Mouse (Mus musculus): ENCODE measurements around the gene Mef2d. TPM values are rescaled to one million over a fixed set of nuclear protein-coding genes. Genes with fewer than 3 reads are reported as not detected.
A peak's percentile ranks its signal among the peaks of the same experiment; 100 is the strongest.

The Mef2d gene
- polyA plus RNA-seq (2016; fragmentation: Nextera tagmentation; extraction: Ambion mirVana): 9.4 and 11.1 TPM in 2 replicates

- peaks cover 97% of the 10 kb centered on the region for H3K4me1 ChIP-seq
- no peaks in the 10 kb centered on the region for H3K9me3 ChIP-seq
- H3K27ac ChIP-seq: peak within 1 kb of the TSS; percentile 93
- WGBS: under 1% methylated on average over 52 of the region's 52 CpGs
- peak; percentile 93 for DNase-seq (ENCODE audit: extremely low spot score, low spot score)
- H3K4me3 ChIP-seq: peak within 1 kb of the TSS; percentile 92
- H3K36me3 ChIP-seq (replicated peaks): peaks cover 4% of the 10 kb centered on the region; the same call in 1 of the 2 replicates
- peaks cover 30% of the 10 kb centered on the region for H3K27me3 ChIP-seq (ENCODE audit: poor library complexity, severe bottlenecking)
These were observed at the start of gene Mef2d for GRCm38 (mm10) chr3:88141787-88142523. Gene Mef2d (plus strand): TSS chr3:88142372.

- DNase-seq (ENCODE audit: extremely low spot score, low spot score): no peak
- 87% methylated on average over 5 of the region's 5 CpGs for WGBS
- no peak overlapping the region for H3K27ac ChIP-seq
- H3K4me1 ChIP-seq: no peaks in the 10 kb centered on the region
- no peaks in the 10 kb centered on the region for H3K27me3 ChIP-seq (ENCODE audit: poor library complexity, severe bottlenecking)
- no peaks in the 10 kb centered on the region for H3K9me3 ChIP-seq
- H3K36me3 ChIP-seq (replicated peaks): peaks cover 100% of the 10 kb centered on the region
- H3K4me3 ChIP-seq: no peak overlapping the region
These were observed 48.0 kb upstream of the Mef2d start for GRCm38 (mm10) chr3:88094126-88094525.

DNA sequence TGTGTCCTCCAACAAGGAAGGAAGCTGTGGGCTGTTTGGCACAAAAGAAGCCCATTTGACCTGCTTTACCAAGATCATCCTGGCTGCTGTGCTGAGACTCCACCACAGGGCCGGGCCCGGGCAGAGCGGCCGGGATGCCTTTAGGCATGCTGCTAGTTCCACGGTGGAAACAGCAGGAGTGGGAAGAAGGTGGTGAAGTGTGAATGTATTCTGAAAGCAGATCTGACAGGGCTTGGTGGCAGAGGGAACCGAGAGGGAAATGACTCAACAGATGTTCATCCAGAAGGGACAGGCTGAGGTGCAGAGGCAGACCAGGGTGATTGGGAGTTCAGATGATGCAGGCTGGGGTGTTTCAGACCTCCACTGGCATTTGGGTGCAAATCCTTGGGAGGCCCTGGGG is 44.5 kb upstream of the Mef2d start:
- Histone ChIP-seq H3K36me3 (replicated peaks) (peaks cover 96% of the 10 kb centered on the region), H3K4me3 (no peak overlapping the region), H3K9me3 (no peaks in the 10 kb centered on the region), H3K27ac (0 out of 2 replicates have a peak overlapping the region, but pooled peaks have one; percentile 12), H3K27me3 (ENCODE audit: poor library complexity, severe bottlenecking) (no peaks in the 10 kb centered on the region), H3K4me1 (no peaks in the 10 kb centered on the region)
- 92% methylated on average over 6 of the region's 6 CpGs for WGBS
- no peak for DNase-seq (ENCODE audit: extremely low spot score, low spot score)

DNA sequence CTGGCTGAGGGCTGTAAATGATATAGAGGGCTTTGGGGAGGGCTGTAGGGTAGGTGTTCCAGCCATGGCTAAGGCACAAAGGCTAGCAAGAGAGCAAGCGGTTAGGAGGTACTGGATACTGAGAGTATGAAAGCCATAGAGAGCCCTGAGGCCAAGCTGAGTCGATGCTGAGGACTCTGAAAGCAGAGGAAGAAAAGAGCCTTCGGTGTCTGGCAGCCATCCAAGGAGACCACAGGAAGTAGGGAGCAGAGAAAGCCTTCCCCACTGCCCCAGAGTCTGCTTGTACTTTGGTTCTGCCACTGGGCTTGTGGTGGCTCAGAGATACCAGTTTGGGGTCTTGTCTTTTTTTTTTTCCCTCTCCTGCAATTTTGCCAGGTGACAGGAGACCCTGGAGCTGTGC is 41.9 kb upstream of the Mef2d start:
- Histone ChIP-seq H3K36me3 (replicated peaks) (peaks cover 96% of the 10 kb centered on the region), H3K4me3 (no peak overlapping the region), H3K4me1 (no peaks in the 10 kb centered on the region), H3K27me3 (ENCODE audit: poor library complexity, severe bottlenecking) (no peaks in the 10 kb centered on the region), H3K27ac (no peak overlapping the region), H3K9me3 (no peaks in the 10 kb centered on the region)
- WGBS: 89% methylated on average over 3 of the region's 3 CpGs
- DNase-seq (ENCODE audit: extremely low spot score, low spot score): no peak

- DNase-seq (ENCODE audit: extremely low spot score, low spot score): no peak
- Histone ChIP-seq H3K9me3 (no peaks in the 10 kb centered on the region), H3K27ac (no peak overlapping the region), H3K4me3 (no peak overlapping the region), H3K27me3 (ENCODE audit: poor library complexity, severe bottlenecking) (no peaks in the 10 kb centered on the region), H3K4me1 (no peaks in the 10 kb centered on the region), H3K36me3 (replicated peaks) (peaks cover 96% of the 10 kb centered on the region)
- 92% methylated on average over 7 of the region's 7 CpGs for WGBS
These were observed 40.4 kb upstream of the Mef2d start for GRCm38 (mm10) chr3:88101736-88102135.

GRCm38 (mm10) chr3:88102196-88102595 is 40.0 kb upstream of the Mef2d start:
- DNase-seq (ENCODE audit: extremely low spot score, low spot score): no peak
- no peak overlapping the region for H3K4me3 ChIP-seq
- no peaks in the 10 kb centered on the region for H3K27me3 ChIP-seq (ENCODE audit: poor library complexity, severe bottlenecking)
- H3K9me3 ChIP-seq: no peaks in the 10 kb centered on the region
- peak overlapping the region; percentile 30; the same call in 1 of the 2 replicates for H3K27ac ChIP-seq
- 92% methylated on average over 6 of the region's 6 CpGs for WGBS
- peaks cover 96% of the 10 kb centered on the region for H3K36me3 ChIP-seq (replicated peaks)
- H3K4me1 ChIP-seq: no peaks in the 10 kb centered on the region

- no peak overlapping the region for H3K4me3 ChIP-seq
- WGBS: 90% methylated on average over 6 of the region's 6 CpGs
- no peaks in the 10 kb centered on the region for H3K9me3 ChIP-seq
- H3K4me1 ChIP-seq: no peaks in the 10 kb centered on the region
- peak overlapping the region; percentile 30; the same call in 1 of the 2 replicates for H3K27ac ChIP-seq
- H3K36me3 ChIP-seq (replicated peaks): peaks cover 96% of the 10 kb centered on the region
- H3K27me3 ChIP-seq (ENCODE audit: poor library complexity, severe bottlenecking): no peaks in the 10 kb centered on the region
- no peak for DNase-seq (ENCODE audit: extremely low spot score, low spot score)
These were observed 39.6 kb upstream of the Mef2d start for GRCm38 (mm10) chr3:88102611-88103010.

- WGBS: 81% methylated on average over 4 of the region's 4 CpGs
- Histone ChIP-seq H3K4me1 (no peaks in the 10 kb centered on the region), H3K36me3 (replicated peaks) (peaks cover 100% of the 10 kb centered on the region), H3K27me3 (ENCODE audit: poor library complexity, severe bottlenecking) (no peaks in the 10 kb centered on the region), H3K9me3 (no peaks in the 10 kb centered on the region), H3K4me3 (no peak overlapping the region), H3K27ac (no peak overlapping the region)
- no peak for DNase-seq (ENCODE audit: extremely low spot score, low spot score)
These were observed 36.0 kb upstream of the Mef2d start for GRCm38 (mm10) chr3:88106126-88106525.

DNA sequence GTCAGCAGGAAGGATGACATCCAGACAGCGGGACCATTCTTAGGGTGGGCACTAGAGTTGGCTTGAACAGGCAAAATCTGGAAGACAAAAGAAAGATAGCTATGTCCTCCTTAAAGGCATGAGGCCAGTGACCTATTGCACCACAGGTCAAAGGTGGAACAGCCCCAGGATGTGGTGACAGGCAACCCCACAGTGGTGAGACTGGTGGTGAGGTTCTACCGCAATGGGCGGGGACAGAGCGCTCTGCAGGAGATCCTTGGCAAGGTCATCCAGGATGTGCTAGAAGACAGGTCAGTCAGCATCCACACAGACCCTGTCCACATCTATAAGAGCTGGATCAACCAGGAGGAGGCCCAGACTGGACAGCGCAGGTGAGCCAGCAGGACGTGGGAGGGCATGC is 33.0 kb upstream of the Mef2d start:
- Histone ChIP-seq H3K4me3 (no peak overlapping the region), H3K4me1 (no peaks in the 10 kb centered on the region), H3K27me3 (ENCODE audit: poor library complexity, severe bottlenecking) (no peaks in the 10 kb centered on the region), H3K27ac (no peak overlapping the region), H3K36me3 (replicated peaks) (peaks cover 99% of the 10 kb centered on the region), H3K9me3 (no peaks in the 10 kb centered on the region)
- WGBS: 94% methylated on average over 6 of the region's 6 CpGs
- DNase-seq (ENCODE audit: extremely low spot score, low spot score): no peak

- WGBS: 94% methylated on average over 12 of the region's 12 CpGs
These were observed 27.8 kb upstream of the Mef2d start for GRCm38 (mm10) chr3:88114396-88114795.

DNA sequence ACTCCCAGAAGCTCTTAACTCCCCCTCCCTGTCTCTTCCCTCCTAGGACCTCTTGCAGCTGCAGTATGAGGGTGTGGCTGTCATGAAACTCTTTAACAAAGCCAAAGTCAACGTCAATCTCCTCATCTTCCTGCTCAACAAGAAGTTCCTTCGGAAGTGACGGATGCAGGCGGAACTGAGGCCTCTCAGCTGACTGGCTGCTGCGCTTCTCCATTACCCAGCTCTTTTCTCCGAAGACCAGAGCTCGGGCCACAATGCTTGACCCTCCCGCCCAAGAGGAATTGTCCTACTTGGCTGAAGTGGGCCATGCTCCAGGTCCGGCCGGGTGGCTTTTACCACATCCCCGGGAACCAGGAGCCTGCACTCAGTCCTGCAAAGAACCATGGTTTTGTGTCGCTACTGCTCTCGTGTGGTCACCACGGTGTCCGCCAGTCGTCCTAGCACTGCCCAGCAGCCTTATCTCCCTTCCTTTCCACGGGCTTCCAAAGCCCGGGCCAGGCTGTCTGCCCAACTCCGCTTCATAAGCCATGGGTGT is 22.0 kb upstream of the Mef2d start:
- Histone ChIP-seq H3K27ac (no peak overlapping the region), H3K9me3 (no peaks in the 10 kb centered on the region), H3K27me3 (ENCODE audit: poor library complexity, severe bottlenecking) (no peaks in the 10 kb centered on the region), H3K36me3 (replicated peaks) (peaks cover 64% of the 10 kb centered on the region), H3K4me3 (no peak overlapping the region), H3K4me1 (no peaks in the 10 kb centered on the region)
- 90% methylated on average over 19 of the region's 19 CpGs for WGBS
- DNase-seq (ENCODE audit: extremely low spot score, low spot score): no peak

More at GRCm38 (mm10) chr3:88114396-88114795, 27.8 kb upstream of the Mef2d start:
- no peaks in the 10 kb centered on the region for H3K9me3 ChIP-seq
- no peak overlapping the region for H3K4me3 ChIP-seq
- H3K4me1 ChIP-seq: no peaks in the 10 kb centered on the region
- H3K36me3 ChIP-seq (replicated peaks): peaks cover 99% of the 10 kb centered on the region
- no peak for DNase-seq (ENCODE audit: extremely low spot score, low spot score)
- no peak overlapping the region for H3K27ac ChIP-seq
- no peaks in the 10 kb centered on the region for H3K27me3 ChIP-seq (ENCODE audit: poor library complexity, severe bottlenecking)

- no peaks in the 10 kb centered on the region for H3K9me3 ChIP-seq
- DNase-seq (ENCODE audit: extremely low spot score, low spot score): no peak
- H3K4me1 ChIP-seq: no peaks in the 10 kb centered on the region
- WGBS: 91% methylated on average over 14 of the region's 14 CpGs
- no peak overlapping the region for H3K4me3 ChIP-seq
- no peak overlapping the region for H3K27ac ChIP-seq
- peaks cover 53% of the 10 kb centered on the region for H3K36me3 ChIP-seq (replicated peaks)
- H3K27me3 ChIP-seq (ENCODE audit: poor library complexity, severe bottlenecking): no peaks in the 10 kb centered on the region
These were observed 20.7 kb upstream of the Mef2d start for GRCm38 (mm10) chr3:88121164-88122131.

All from forebrain, embryonic 10.5 days (tissue).